Mouse (Mus musculus): ENCODE measurements around the gene Efcab2.

Efcab2 gene

GRCm38 (mm10) chr1:178468280-178468679 lies 62.4 kb downstream of the Efcab2 start:
- no peak for DNase-seq (ENCODE audit: low read depth in 1 of 2, low spot score in 2 of 2)

GRCm38 (mm10) chr1:178483854-178484253 lies 78.0 kb downstream of the Efcab2 start:
- no peak for DNase-seq (ENCODE audit: low read depth in 1 of 2, low spot score in 2 of 2)

GRCm38 (mm10) chr1:178485138-178485867 lies 79.4 kb downstream of the Efcab2 start:
- no peak for DNase-seq (ENCODE audit: low read depth in 1 of 2, low spot score in 2 of 2)

GRCm38 (mm10) chr1:178485868-178486220 lies 80.0 kb downstream of the Efcab2 start:
- no peak for DNase-seq (ENCODE audit: low read depth in 1 of 2, low spot score in 2 of 2)

- no peak for DNase-seq (ENCODE audit: low read depth in 1 of 2, low spot score in 2 of 2)
Measured at GRCm38 (mm10) chr1:178486828-178487227, 80.9 kb downstream of the Efcab2 start.

GRCm38 (mm10) chr1:178489127-178489526 lies 83.2 kb downstream of the Efcab2 start:
- no peak for DNase-seq (ENCODE audit: low read depth in 1 of 2, low spot score in 2 of 2)

- no peak for DNase-seq (ENCODE audit: low read depth in 1 of 2, low spot score in 2 of 2)
Measured at GRCm38 (mm10) chr1:178491733-178492132, 85.8 kb downstream of the Efcab2 start.

- DNase-seq (ENCODE audit: low read depth in 1 of 2, low spot score in 2 of 2): no peak
Measured at GRCm38 (mm10) chr1:178492493-178492892, 86.6 kb downstream of the Efcab2 start.

- no peak for DNase-seq (ENCODE audit: low read depth in 1 of 2, low spot score in 2 of 2)
Measured at GRCm38 (mm10) chr1:178496186-178496585, 90.3 kb downstream of the Efcab2 start.

GRCm38 (mm10) chr1:178496841-178497240 lies 91.0 kb downstream of the Efcab2 start:
- DNase-seq (ENCODE audit: low read depth in 1 of 2, low spot score in 2 of 2): no peak

- no peak for DNase-seq (ENCODE audit: low read depth in 1 of 2, low spot score in 2 of 2)
Measured at GRCm38 (mm10) chr1:178506938-178507337, 101.1 kb downstream of the Efcab2 start.

- no peak for DNase-seq (ENCODE audit: low read depth in 1 of 2, low spot score in 2 of 2)
Measured at GRCm38 (mm10) chr1:178512323-178513031, 106.6 kb downstream of the Efcab2 start.

GRCm38 (mm10) chr1:178513954-178514353 lies 108.1 kb downstream of the Efcab2 start:
- DNase-seq (ENCODE audit: low read depth in 1 of 2, low spot score in 2 of 2): no peak

GRCm38 (mm10) chr1:178515839-178516238 lies 110.0 kb downstream of the Efcab2 start:
- DNase-seq (ENCODE audit: low read depth in 1 of 2, low spot score in 2 of 2): no peak

- no peak for DNase-seq (ENCODE audit: low read depth in 1 of 2, low spot score in 2 of 2)
Measured at GRCm38 (mm10) chr1:178522389-178522788, 116.5 kb downstream of the Efcab2 start.

GRCm38 (mm10) chr1:178523152-178523551 lies 117.3 kb downstream of the Efcab2 start:
- DNase-seq (ENCODE audit: low read depth in 1 of 2, low spot score in 2 of 2): no peak

GRCm38 (mm10) chr1:178527185-178527546 lies 121.3 kb downstream of the Efcab2 start:
- peak in 1 of 2 experiments; percentile 32 for DNase-seq (ENCODE audit: low read depth in 1 of 2, low spot score in 2 of 2)

GRCm38 (mm10) chr1:178527547-178528361 lies 121.9 kb downstream of the Efcab2 start:
- DNase-seq (ENCODE audit: low read depth in 1 of 2, low spot score in 2 of 2): no peak

- no peak for DNase-seq (ENCODE audit: low read depth in 1 of 2, low spot score in 2 of 2)
Measured at GRCm38 (mm10) chr1:178528431-178529351, 122.8 kb downstream of the Efcab2 start, which contains the start of gene Kif26b. Gene Kif26b (plus strand): TSS chr1:178529125.

- DNase-seq (ENCODE audit: low read depth in 1 of 2, low spot score in 2 of 2): no peak
Measured at GRCm38 (mm10) chr1:178529512-178530300, 123.8 kb downstream of the Efcab2 start.
